Mouse (Mus musculus) liver, postnatal 0 days (tissue): Measurements from ENCODE around the gene Lrmp.

ENCODE experiments used
- CTCF ChIP-seq: sonication (generic); IDR thresholded peaks from 2 replicates; pipeline ENCODE4 v1.5.1; 2016; ENCODE audit warnings: antibody characterized with exemption, low read depth
- EP300 ChIP-seq: IDR thresholded peaks from 2 replicates; pipeline ENCODE4 v1.6.1; 2016; ENCODE audit warnings: antibody characterized with exemption, low read depth, mild to moderate bottlenecking

GRCm38 (mm10) chr6:145090201-145090863 is 25.1 kb upstream of the Lrmp start:
- no peak; the same call in 1 of the 2 replicates for TF ChIP-seq EP300
- TF ChIP-seq CTCF, result no peak
